Mouse (Mus musculus) frontal cortex, adult 2 months (tissue): Measurements from ENCODE around the gene Gm20388. TPM values are rescaled to one million over a fixed set of nuclear protein-coding genes. Genes with fewer than 3 reads are reported as not detected.

Experiments used
- DNase-seq, 2 experiments: peaks; one replicate each; pipeline ENCODE4 v3.0.0; 2022; ENCODE audit warnings: low spot score in 1 of 2; ENCODE audit errors: extremely low spot score in 1 of 2
- polyA plus RNA-seq: library from polyadenylated mRNA; depleted of rRNA; stranded (reverse); fragments of >200 nt; gene quantifications from 2 replicates; pipeline ENCODE4 v1.2.3, GENCODE M21; 2012

Gm20388 gene
- polyA plus RNA-seq, 1 experiment = 22.2 TPM

- no peak for DNase-seq
Observed at GRCm38 (mm10) chr8:122547815-122548214, 2637.2 kb downstream of the Gm20388 start.

GRCm38 (mm10) chr8:122548331-122548730, 2637.7 kb downstream of the Gm20388 start:
- no peak for DNase-seq

- peak in 1 of 2 experiments; percentile 52 for DNase-seq
Observed at GRCm38 (mm10) chr8:122548891-122549439, 2638.3 kb downstream of the Gm20388 start.

- no peak for DNase-seq
Observed at GRCm38 (mm10) chr8:122550234-122550994, 2639.8 kb downstream of the Gm20388 start.

GRCm38 (mm10) chr8:122550995-122551264, 2640.3 kb downstream of the Gm20388 start:
- no peak for DNase-seq

- DNase-seq = peak; percentile 50 to 86
Observed at GRCm38 (mm10) chr8:122551265-122552051, 2640.8 kb downstream of the Gm20388 start, which contains the start of gene Piezo1. Gene Piezo1 (minus strand): TSS chr8:122551329.

GRCm38 (mm10) chr8:122554786-122555185, 2644.1 kb downstream of the Gm20388 start:
- DNase-seq = peak; percentile 60 to 83

GRCm38 (mm10) chr8:122556030-122557009, 2645.7 kb downstream of the Gm20388 start:
- DNase-seq = peak in 1 of 2 experiments; percentile 47

GRCm38 (mm10) chr8:122557248-122558038, 2646.8 kb downstream of the Gm20388 start:
- no peak for DNase-seq

- no peak for DNase-seq
Observed at GRCm38 (mm10) chr8:122558671-122559349, 2648.2 kb downstream of the Gm20388 start.

- no peak for DNase-seq
Observed at GRCm38 (mm10) chr8:122561199-122561598, 2650.6 kb downstream of the Gm20388 start.

GRCm38 (mm10) chr8:122564363-122565352, 2654.0 kb downstream of the Gm20388 start:
- DNase-seq = no peak

GRCm38 (mm10) chr8:122566766-122567165, 2656.1 kb downstream of the Gm20388 start:
- DNase-seq = no peak

- DNase-seq = peak; percentile 91 to 97
Observed at GRCm38 (mm10) chr8:122567361-122568108, 2656.9 kb downstream of the Gm20388 start, which contains the start of gene Cdt1. Gene Cdt1 (plus strand): TSS chr8:122568015.

- DNase-seq = no peak
Observed at GRCm38 (mm10) chr8:122568109-122568504, 2657.5 kb downstream of the Gm20388 start.

- DNase-seq = no peak
Observed at GRCm38 (mm10) chr8:122568881-122569309, 2658.3 kb downstream of the Gm20388 start.

- no peak for DNase-seq
Observed at GRCm38 (mm10) chr8:122569329-122569728, 2658.7 kb downstream of the Gm20388 start.
